Mouse (Mus musculus) embryonic fibroblast, embryonic 13.5 days (primary cell): ENCODE measurements around the gene Pheta1. TPM values are rescaled to one million over a fixed set of nuclear protein-coding genes. Genes with fewer than 3 reads are reported as not detected.

Source experiments
- H3K27ac ChIP-seq: 2 replicates; pipeline ENCODE4 v1.5.1; 2012; ENCODE audit warnings: low read length, control low read depth, inconsistent platforms; ENCODE audit not compliant: insufficient read depth
- H3K4me1 ChIP-seq: 2 replicates; pipeline ENCODE4 v1.6.1; 2011; ENCODE audit warnings: low read length; ENCODE audit not compliant: control insufficient read depth, insufficient read depth
- H3K4me3 ChIP-seq: 2 replicates; pipeline ENCODE4 v1.5.1; 2011; ENCODE audit warnings: mild to moderate bottlenecking, control low read depth, low read length; ENCODE audit not compliant: insufficient read depth
- CTCF ChIP-seq: IDR thresholded peaks from 2 replicates; pipeline ENCODE4 v1.5.1; 2011; ENCODE audit warnings: mild to moderate bottlenecking, control low read depth, low read length, moderate library complexity, borderline replicate concordance; ENCODE audit not compliant: insufficient read depth
- POLR2A ChIP-seq: IDR thresholded peaks from 2 replicates; pipeline ENCODE4 v1.6.1; 2011; ENCODE audit warnings: low read depth, mild to moderate bottlenecking, control low read depth, low read length, moderate library complexity
- polyA plus RNA-seq: library from polyadenylated mRNA; stranded (reverse); fragments of >200 nt; gene quantifications from 2 replicates; pipeline ENCODE4 v1.2.4, GENCODE M21; 2011; ENCODE audit warnings: low read depth; ENCODE audit not compliant: missing spikeins, insufficient read length

Pheta1 gene
- polyA plus RNA-seq, 1 experiment, result 4.8 TPM

DNA sequence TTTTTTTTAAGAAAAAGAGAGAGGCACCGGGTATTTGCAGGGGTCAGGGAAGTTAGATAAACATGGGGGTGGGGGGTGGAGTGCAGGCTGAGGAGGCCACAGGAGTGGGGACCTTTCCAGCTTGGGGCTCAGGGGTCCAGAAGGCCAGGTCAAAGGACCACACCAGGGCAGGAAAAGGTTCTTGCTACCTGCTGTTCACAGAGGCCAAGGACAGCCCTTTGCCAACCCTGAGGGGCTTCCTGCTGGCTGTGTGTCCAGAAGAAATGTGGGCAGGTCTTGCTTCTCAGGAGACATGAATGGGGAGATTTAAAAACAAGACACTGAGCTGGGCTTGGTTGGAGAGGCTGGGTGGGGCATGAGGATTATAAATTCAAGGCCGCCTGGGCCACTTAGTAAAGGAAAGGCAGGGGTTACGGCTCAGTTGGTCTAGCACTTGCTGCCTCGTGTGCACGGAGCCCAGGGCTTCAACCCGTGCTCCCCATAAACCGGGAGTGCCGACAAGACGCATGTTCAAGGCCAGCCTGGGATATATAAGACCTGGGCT is 41.1 kb downstream of the Pheta1 start:
- no peaks in the 10 kb centered on the region for H3K4me1 ChIP-seq
- H3K4me3 ChIP-seq, result no peak overlapping the region
- H3K27ac ChIP-seq, result no peak overlapping the region
- TF ChIP-seq CTCF, result no peak

DNA sequence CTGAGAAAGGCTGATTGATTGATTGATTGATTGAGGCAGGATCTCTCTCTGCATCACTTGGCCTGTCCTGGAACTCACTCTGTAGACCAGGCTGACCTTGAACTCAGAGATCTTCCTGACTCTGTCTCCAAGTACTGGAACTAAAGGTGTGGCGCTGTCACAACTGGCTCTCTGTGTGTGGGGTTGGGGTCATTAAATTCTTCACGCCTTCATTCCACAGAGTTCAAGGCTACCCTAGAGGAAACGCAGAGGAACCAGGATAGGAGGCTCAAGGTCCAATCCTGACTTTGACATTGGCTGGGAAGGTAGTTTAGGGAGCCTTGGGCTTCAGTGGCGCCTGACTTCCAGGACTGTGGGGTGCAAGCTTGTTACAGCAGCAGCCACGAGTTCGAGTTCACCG is 42.1 kb downstream of the Pheta1 start:
- H3K27ac ChIP-seq, result no peak overlapping the region
- no peak overlapping the region for H3K4me3 ChIP-seq
- TF ChIP-seq CTCF, result no peak
- TF ChIP-seq POLR2A, result no peak
- H3K4me1 ChIP-seq, result no peaks in the 10 kb centered on the region

DNA sequence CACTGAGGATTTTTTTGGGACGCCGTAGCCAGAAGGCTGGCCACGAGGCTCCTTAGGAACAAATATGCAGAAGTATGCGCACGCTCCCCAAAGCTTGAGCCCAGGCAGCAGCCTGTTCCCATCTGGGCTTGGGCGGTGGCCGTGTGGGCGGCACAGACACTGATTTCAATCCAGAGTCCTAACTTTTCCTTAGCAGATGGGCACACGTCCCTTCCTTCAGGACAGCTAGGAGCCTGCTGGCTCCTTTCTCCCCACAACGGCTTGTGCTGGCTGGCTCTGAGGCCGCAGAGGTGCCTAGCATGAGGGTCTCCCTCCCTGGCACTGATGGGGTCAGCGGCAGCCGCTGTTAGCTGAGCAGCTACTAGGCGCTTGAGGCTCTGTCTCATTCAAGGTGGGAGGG is 43.5 kb downstream of the Pheta1 start:
- H3K4me3 ChIP-seq, result no peak overlapping the region
- no peak for TF ChIP-seq CTCF
- no peak for TF ChIP-seq POLR2A
- no peaks in the 10 kb centered on the region for H3K4me1 ChIP-seq
- H3K27ac ChIP-seq, result no peak overlapping the region

DNA sequence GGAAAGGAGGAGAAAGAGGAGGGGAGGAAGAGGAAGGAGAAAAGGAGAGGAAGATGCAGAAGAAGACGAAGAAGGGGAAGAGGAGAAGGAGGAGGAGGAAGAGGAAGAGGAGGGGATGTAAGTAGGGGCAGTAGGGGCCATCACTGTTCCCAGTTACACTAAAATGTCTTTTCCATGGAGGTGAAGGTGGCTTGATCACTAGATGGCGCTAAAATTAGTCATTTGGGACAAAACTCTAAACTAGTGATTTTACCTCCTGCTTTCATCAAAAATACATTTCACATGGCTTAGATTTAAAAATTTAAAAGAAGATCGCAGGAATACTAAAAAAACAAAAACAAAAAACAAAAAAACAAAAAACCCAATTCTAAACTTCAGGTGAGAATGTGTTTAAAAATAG is 44.8 kb downstream of the Pheta1 start:
- Histone ChIP-seq H3K4me3 (no peak overlapping the region), H3K27ac (no peak overlapping the region), H3K4me1 (no peaks in the 10 kb centered on the region)
- TF ChIP-seq CTCF, result no peak
- no peak for TF ChIP-seq POLR2A

DNA sequence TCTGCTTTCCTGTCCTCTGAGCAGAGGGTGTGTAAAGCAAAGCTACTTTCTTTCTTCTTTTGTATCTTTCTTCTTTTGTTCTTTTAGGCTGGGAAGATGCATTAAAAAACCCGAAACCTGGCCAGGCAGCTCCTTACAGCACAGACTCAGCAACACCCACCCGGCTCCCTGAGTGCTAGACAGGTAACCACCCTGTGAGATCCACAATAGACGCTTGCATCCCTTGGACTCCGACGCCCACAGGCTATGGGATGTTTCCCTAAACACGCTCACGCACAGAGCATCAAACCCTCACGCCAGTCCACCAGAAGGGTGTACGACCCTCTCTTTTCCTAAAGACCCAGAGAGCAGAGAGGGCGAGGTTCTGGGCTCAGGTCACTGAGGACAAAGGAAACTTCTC is 45.9 kb downstream of the Pheta1 start:
- H3K4me1 ChIP-seq, result no peaks in the 10 kb centered on the region
- H3K27ac ChIP-seq, result no peak overlapping the region
- TF ChIP-seq CTCF (no peak), POLR2A (no peak)
- H3K4me3 ChIP-seq, result no peak overlapping the region

DNA sequence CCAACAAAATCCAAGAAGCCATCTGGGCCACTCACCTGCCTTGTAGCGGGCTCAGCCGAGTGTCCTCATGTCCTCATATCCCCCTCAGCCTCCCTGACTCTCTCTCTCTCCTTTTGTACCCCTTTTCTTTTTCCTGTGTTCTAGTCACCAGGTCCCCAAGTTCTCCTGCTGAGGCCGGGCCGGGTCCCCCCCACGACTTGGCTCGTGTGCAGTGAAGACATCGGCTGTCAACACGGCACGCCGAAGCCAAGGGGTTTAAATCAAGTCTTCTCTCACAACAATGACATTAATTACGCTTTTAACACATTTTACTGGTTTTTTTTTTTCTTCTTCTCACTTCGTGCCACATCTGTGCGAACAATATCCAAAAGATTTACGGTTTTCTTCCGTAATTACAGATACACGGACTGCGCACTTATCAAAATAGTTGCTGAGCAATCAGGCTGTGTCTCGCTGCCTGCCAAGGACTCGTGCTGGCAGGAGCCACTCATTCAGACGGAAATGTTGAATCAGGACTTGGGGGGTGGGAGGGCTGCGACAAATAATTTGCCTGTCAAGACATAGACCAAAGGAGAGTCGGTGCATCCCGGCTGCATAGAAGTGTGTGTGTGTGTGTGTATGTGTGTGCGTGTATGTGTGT is 46.5 kb downstream of the Pheta1 start:
- H3K4me1 ChIP-seq, result no peaks in the 10 kb centered on the region
- TF ChIP-seq POLR2A (no peak), CTCF (no peak)
- H3K4me3 ChIP-seq, result no peak overlapping the region
- no peak overlapping the region for H3K27ac ChIP-seq

DNA sequence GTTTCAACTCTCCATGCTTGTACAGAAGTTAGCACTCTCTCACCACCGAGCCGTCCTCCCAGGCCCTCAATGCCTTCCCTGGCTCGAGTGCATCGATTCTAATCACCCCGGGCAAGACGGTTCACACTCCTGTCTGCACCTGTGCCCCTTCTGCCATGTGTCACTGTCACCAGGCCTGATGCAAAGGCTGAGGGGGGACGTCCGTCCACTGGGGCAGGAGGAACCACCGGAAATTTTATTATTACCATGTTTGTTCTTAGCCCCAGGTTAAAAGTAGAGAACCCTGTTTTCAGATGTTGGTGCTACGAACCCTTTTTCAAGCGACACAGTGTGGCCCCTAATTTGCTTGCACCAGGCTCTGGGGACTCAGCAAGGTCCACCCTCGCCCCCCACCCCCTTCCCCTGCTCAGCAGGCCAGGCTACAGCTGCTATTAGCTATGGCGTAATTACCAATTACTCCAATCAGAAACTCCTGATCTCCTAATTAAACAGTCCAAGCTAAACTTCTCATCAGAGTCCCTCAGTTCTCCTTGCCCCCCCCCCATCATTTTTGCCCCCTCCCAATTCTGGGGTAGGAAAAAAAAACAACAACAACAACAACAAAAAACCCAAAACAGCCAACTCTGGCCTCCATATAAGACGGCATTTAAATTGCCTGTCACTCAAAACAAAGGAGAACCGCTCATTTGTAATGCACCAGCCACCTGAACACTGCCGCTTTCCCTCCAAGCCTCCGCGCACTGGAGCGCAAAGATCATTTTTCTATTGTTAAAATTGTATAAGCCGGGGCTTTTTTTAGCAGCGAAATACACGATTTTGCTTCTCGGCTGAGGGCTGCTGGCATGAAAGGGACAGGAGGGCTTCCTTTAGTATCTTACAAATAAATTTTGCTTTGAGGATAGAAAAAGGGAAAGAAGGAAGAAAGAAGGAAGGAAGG is 54.3 kb downstream of the Pheta1 start:
- no peak for TF ChIP-seq POLR2A
- no peak for TF ChIP-seq CTCF
- Histone ChIP-seq H3K4me3 (no peak overlapping the region), H3K27ac (no peak overlapping the region), H3K4me1 (no peaks in the 10 kb centered on the region)

Other genes starting within 250 kb of the Pheta1 start
- gene Acad12, start 230.0 kb upstream of the Pheta1 start, polyA plus RNA-seq, result 3.1 and 3.8 TPM in 2 replicates
- gene Acad10, start 188.5 kb upstream of the Pheta1 start, polyA plus RNA-seq, result 2.3 and 2.7 TPM in 2 replicates
- gene Brap, start 188.4 kb upstream of the Pheta1 start, polyA plus RNA-seq, result 41.4 and 46.3 TPM in 2 replicates
- gene Atxn2, start 137.6 kb upstream of the Pheta1 start, polyA plus RNA-seq, result 174 and 196 TPM in 2 replicates
- 21.1 and 23.6 TPM in 2 replicates for gene Sh2b3, start 11.3 kb upstream of the Pheta1 start, polyA plus RNA-seq
- 1.0 TPM in 1 of 2 replicates, not detected in the other for gene Cux2, start 201.1 kb downstream of the Pheta1 start, polyA plus RNA-seq